Mouse (Mus musculus) R1 (cell line): Measurements from ENCODE around the gene Med22.

ENCODE experiments used
- DNase-seq: peaks from one replicate; pipeline ENCODE4 v3.0.0-alpha.2; 2018; ENCODE audit warnings: low read depth, low spot score

The Med22 gene

GRCm38 (mm10) chr2:26916738-26917137 is 6.3 kb upstream of the Med22 start:
- no peak for DNase-seq

DNA sequence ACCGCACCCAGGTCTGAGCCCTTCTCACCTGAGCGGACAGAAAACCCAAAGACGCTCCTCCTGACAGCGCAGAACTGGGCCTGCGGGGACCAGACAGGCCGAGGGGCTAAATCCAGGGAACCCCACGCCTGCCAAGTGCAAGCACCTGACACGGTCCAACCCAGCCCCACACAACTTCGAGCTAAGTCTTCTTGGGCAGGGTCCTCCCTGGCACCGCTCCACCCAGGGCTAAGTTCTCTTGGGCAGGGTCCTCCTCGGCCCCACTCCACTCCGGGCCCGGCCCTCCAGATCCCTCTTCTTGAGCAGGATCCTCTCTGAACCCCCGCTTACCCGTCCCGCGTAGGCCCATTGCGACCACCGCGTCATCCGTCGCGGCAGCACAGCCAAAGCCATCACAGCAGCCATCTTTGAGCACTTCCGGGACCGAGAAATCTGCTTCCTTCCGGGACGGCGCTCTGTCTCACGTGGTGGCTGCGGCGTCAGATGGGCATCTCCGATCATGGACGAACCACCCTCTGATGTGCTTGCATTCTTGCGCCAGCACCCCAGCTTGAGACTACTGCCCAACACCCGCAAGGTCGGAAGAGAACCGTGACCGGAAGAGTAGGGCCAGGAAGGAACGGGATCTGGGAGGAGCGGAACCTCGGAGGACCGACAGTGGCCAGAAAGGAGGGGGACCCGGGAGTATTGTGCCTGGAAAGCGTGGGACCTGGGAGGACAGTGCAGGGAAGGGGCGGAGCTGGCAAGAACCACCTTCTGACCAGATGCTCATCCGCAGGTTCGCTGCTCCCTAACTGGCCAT is 5.7 kb upstream of the Med22 start, which contains the start of the genes Surf2 and Surf1:
Surf2 (plus strand) TSS at position 441 of the 802 bp plus-strand sequence.
Surf1 (minus strand) TSS at position 604 of the 802 bp plus-strand sequence.
- DNase-seq, result peak; percentile 80

- no peak for DNase-seq
Measured at GRCm38 (mm10) chr2:26914148-26914941, 3.9 kb upstream of the Med22 start.

GRCm38 (mm10) chr2:26913416-26914147 is 3.1 kb upstream of the Med22 start:
- peak; percentile 62 for DNase-seq

DNA sequence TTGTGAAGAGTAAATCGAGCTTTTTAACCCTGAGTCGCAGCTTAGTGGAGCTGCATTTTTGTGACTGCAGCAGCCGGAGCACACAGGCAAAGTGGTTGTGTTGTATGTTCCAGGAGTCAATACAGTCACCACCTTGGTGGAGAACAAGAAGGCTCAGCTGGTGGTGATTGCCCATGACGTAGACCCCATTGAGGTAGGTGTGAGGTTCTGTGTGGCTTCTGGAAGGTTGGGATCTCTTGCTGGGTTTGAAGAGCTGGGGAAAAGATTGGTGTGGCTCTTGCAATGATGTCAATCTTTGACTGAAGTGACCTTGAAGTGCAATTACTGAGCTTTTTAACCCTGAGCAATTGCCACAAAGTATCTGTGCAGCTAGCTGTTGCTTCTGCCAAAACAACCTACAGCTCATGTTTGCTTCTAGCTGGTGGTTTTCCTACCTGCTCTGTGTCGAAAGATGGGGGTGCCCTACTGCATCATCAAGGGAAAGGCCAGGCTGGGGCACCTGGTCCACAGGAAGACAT is 1.8 kb upstream of the Med22 start:
- peak; percentile 38 for DNase-seq

DNA sequence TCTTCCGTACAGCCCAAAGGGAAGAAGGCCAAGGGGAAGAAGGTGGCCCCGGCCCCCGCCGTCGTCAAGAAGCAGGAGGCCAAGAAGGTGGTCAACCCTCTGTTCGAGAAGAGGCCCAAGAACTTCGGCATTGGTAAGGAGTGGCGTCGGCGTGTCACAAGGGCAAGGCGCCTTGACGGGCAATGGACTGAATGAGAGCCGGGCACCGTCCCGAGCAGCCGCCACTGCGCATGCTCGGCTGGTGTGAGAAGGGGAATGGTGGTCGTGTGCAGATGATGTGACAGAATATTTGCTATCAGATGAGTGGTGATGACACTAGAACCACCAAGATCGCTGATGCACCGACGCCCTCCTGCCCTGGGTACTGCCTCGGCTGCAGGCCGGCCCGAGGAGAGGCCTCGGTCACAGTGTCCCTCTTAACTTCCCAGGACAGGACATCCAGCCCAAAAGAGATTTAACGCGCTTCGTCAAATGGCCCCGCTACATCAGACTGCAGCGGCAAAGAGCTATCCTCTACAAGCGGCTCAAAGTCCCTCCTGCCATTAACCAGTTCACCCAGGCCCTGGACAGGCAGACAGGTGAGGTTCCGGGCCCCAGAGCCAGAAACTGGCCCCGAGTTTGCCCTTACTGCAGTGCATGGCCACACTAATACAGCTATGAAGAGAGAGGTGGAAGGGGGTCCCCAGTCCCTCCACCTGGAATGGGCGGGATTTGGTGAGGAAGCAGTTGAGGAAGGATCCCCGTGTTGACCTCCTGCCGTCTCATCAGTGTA is 703 bp upstream of the Med22 start:
- DNase-seq, result peak; percentile 77

DNA sequence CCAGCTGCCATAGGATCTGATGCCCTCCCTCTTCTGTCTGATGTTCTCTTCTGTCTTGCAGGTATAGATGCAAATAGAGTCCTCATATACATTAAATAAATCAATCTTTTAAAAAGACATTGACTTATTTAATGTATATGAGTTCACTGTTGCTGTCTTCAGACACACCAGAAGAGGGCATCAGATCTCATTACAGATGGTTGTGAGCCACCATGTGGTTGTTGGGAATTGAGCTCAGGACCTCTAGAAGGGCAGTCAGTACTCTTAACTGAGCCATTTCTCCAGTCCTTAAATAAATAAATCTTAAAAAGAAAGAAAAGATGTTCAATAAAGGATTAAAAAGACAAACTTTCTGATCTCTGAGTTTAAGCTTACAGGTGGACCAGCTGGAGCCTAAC is 1.1 kb downstream of the Med22 start:
- DNase-seq, result no peak

GRCm38 (mm10) chr2:26908710-26909386 is 1.6 kb downstream of the Med22 start:
- no peak for DNase-seq

- DNase-seq, result no peak
Measured at GRCm38 (mm10) chr2:26907109-26907508, 3.4 kb downstream of the Med22 start.

- DNase-seq, result no peak
Measured at GRCm38 (mm10) chr2:26906431-26906830, 4.0 kb downstream of the Med22 start.

GRCm38 (mm10) chr2:26905936-26906335 is 4.5 kb downstream of the Med22 start:
- DNase-seq, result no peak

DNA sequence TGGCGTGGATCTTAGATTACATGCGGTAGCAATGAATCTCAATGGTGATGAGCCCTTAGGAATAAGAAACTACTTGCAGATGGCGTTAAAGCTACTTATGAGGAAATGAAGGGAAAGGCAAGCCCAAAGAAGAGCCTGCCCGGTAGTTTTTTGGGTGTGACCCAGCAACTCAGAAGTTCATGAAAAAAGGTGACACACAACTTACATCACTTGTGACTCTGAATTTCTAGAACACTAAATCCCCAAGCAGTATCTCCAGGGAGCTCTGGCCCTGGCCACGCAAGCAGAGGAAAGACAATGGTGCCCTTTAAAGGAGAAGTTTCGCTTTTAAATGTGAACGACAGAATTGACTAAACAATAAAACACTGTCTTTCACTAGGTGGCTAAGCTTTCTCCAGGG is 7.2 kb downstream of the Med22 start:
- DNase-seq, result no peak

DNA sequence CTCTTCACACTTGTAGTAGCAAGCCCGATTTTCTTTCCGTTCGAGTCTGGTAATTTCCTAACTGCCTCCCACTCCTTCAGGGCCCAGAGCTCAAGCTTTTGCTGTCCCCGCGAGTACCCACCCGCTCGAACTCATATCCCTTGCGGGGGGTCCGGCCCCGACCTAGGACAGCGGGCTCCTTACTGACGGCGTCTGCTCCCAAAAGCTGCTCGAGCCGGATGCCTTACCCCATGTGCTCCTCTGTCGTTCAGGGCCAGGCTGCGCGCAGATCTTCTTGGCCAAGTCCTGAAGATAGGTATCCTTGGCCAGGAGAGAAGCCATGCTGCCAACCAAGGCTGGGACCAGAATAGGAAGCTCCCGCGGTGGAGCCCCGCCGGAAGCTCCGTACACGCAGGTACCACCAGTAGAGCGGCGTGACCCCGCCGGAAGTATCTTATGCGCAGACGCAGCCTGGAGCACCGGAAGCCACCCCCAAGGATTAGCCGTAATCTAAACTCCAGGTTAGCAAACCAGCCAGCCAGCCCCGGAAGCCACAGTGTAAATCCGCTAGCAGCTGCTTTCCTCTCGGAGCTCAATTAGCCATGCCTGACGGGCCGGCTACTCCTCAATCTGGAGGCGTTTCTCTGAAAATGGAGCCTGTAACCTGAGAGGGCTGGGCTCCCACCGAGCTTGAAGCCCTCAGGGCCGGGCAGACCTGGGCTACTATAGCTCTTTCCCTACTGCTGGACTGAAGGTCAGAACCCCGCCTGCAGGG is 7.8 kb downstream of the Med22 start, which contains the start of gene Surf6:
Surf6 (minus strand) TSS at position 413 of the 754 bp plus-strand sequence.
- DNase-seq, result peak; percentile 99

DNA sequence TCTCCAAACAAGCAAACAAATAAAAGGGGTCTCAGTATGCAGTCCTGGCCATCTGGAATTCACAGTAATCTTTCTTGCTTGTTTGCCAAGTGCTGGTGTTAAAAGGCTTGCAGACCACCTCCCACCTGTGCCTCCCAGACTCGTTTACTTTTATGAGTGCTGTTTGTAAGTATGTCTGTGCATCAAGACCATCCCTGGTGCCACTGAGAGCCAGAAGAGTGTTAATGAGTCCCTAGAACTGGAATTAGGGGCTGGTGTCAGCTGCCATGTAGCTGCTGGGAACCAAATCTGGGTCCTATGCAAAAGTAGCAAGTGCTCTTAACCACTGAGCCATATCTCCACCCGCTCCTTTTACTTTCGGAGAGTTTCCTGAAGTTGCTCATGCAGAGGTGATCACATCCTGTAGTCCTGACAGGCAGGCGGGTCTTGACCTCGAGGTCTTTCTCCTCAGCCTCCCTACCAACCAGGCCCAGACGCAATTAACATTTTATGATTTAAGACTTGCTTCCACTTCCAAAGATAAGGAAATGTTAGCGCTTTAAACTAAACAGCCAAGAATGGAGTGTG is 8.6 kb downstream of the Med22 start:
- no peak for DNase-seq

GRCm38 (mm10) chr2:26900731-26901130 is 9.7 kb downstream of the Med22 start:
- no peak for DNase-seq

GRCm38 (mm10) chr2:26895898-26896297 is 14.6 kb downstream of the Med22 start:
- DNase-seq, result no peak

DNA sequence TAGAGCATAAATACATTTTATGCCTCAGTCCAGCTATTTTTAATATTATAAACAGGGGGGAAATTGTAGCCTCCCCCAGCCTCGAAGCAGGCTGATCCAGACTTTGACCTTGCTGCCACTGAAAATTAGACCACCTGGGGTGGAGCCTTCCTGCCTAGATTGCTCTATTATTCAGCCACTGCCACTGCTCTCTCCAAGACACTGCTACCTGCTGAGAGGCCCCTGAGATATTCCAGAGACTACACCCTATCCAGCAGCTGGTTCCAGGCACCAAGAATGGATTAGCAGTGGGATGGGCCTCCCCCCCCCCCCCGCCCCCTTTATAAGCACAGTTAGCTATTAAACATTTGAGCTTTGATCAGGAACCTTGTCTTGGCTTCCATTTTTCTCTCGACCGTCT is 24.3 kb downstream of the Med22 start:
- peak; percentile 81 for DNase-seq

- DNase-seq, result peak; percentile 82
Measured at GRCm38 (mm10) chr2:26885541-26885940, 24.9 kb downstream of the Med22 start.

DNA sequence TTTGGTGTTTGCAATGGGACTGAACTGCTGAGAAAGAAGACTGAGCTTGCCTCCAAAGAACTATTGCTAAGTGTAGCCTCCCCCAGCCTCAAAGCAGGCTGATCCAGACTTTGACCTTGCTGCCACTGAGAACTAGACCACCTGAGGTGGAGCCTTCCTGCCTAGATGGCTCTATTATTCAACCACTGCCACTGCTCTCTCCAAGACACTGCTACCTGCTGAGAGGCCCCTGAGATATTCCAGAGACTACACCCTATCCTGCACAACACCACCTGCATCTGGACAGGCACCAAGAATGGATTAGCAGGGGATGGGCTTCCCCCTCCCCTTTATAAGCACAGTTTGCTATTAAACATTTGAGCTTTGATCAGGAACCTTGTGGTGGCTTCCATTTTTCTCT is 31.9 kb downstream of the Med22 start:
- peak; percentile 81 for DNase-seq
